Mouse (Mus musculus) olfactory bulb, adult 2 months (tissue): ENCODE data around the gene Purb.

ENCODE experiments used
- CTCF ChIP-seq: fragments of 200-500 bp; IDR thresholded peaks from 2 replicates; pipeline ENCODE4 v1.5.1; 2012; ENCODE audit warnings: low read depth, mild to moderate bottlenecking, low read length, moderate library complexity; ENCODE audit not compliant: insufficient read depth
- POLR2A ChIP-seq: fragments of 200-500 bp; IDR thresholded peaks from 2 replicates; pipeline ENCODE4 v1.6.1; 2012; ENCODE audit warnings: mild to moderate bottlenecking, low read depth, low read length, moderate library complexity; ENCODE audit not compliant: insufficient read depth

DNA sequence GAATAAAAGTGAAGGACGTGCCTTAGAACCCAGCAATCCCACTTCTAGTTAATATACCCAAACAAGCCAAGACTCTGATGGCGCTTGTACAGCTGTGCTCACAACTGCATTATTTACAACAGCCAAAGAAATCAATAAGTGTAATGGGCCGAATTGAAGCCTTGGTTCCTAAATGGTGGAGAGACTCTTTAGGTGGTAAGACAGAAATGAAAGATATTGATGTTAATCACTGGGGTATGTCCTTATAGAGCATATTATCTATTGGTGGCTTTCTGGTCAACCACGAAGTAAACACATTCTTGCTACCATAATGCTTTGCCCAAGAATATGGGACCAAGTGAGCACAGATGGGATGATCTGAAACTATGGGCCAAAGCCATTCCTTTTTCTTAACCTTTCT, 35.5 kb downstream of the Purb start:
- no peak for TF ChIP-seq CTCF
- no peak for TF ChIP-seq POLR2A
